Mouse (Mus musculus): ENCODE measurements around the gene Skil.

Gene Skil

DNA sequence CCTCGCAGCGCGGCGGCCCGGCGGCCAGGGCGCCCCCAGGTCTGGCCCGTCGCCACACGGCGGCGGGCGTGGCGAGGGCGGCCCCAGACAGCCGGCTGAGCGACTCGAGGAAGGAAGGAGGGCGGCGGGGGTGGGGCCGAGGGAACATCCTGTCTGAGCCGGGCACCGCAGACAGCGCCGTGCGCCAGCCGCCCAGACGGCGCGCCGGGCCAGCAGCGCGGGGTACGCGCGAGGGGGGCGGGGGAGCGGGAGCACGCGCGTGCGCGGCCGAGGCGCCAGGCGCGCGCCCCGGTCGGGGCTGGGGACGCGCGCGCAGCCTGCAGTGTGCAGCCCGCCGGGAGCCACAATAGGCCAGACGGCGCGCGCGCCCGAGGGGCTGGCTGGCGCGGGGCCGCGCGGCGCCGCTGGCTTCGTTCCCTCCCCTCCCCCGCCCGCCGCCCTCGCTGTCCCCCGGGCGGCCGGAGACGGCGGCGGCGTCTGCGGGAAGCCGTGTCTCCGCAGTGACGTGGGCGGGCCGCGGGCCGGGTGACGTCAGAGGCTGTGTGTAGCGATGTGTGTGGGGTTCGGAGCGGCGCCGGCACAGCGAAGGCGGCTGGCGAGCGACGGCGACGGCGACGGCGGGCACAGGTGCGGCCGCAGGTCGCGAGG is at the start of gene Skil:
Gene Skil, plus strand, starts transcription at position 528 of the 648 bp plus-strand sequence.
- peak; percentile 95 for DNase-seq (ENCODE audit: extremely low spot score)

DNA sequence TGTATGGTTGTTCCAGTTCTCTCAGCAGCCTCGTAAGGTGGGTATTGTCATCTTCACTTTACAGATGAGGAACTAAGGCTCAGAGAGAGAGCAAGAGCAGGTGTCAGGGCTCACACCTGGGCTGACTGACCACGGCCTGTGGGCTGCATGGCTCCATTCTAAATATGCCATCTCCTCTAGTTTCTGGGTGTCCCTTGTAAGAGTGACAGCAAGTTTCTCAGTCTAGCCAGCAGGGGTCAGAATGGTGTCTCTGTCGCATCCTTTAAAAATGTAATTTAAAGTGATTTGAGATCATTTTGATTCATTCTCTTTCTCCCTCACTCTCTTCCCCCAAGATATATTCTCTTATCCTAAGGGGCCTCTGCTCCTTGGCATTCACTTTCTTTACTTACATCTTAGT is 47.6 kb upstream of the Skil start:
- DNase-seq (ENCODE audit: extremely low spot score) = no peak

DNA sequence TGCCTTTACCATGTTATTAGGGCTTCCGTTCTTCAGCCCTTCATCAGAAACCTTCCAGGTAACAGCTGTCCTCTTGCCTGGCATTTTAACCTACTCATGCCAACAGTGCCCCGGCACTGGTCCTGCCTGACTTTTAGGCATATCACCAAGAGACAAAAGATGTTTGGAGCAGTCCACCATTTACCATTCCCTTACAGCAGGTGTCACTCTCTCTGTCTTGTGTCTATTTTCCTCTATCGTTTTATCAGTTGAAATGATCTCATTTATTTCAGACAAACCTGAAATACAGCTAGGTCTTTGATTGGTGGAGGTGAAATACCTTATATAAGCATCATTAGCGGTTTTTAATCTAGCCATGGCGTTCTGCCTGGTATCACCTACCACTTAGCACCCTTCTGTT is 45.8 kb upstream of the Skil start:
- no peak for DNase-seq (ENCODE audit: extremely low spot score)

DNA sequence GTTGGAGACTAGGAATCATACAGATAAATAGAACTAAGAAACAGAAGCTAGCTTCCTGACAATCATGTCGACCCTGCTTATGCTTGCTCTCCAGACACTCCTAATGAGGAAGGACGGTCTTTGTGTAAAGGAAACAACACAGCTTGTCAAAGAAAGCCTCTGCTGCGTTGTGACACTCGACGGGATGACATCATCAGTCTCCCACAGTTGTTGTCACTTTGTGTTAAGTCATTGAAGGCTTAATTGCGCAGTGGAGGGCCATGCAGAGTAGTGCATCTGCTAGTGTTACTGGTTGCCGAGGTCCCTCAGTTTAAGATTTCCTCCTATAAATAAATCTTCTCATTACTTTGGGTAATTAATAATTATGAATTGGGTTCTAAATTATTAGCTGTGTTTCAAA is 44.5 kb upstream of the Skil start:
- DNase-seq (ENCODE audit: extremely low spot score) = no peak

DNA sequence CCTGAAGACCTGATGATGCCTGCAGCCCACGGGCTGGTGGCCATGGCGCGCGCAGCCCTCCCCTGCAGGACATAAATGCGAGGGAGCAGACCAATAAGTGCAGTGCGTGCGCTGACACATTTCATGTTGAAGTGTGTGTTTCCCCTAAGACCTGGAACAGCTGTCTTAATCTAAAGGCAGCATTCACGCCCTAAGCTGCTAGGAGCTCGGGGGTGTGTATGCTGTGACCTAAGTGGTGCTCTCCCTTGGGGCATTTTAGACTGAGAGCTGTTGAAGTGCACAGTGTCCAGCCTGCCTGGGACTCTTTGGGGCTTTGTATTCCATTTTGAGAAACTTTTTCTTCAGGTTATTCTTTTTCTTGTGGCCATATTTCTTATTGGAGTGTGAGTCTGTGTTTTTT is 43.1 kb upstream of the Skil start:
- no peak for DNase-seq (ENCODE audit: extremely low spot score)

DNA sequence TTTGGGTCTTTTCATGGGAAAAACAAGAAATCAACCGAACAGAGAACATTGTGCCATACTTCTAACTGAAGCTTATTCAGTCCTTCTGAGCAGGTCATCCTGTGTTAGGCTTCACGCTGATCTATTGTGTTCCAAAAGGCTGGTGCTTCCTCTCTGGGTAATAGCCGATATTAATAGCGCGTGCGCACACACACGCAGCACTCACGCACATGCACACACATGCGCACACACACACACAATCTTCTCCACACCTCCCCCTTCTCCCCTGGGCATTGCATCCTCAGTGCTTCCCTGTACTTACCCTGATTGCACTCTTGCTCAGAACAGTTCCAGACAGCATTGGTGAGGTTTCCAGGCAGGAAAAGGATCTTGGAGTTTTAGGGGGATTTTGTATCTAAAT is 41.7 kb upstream of the Skil start:
- no peak for DNase-seq (ENCODE audit: extremely low spot score)

DNA sequence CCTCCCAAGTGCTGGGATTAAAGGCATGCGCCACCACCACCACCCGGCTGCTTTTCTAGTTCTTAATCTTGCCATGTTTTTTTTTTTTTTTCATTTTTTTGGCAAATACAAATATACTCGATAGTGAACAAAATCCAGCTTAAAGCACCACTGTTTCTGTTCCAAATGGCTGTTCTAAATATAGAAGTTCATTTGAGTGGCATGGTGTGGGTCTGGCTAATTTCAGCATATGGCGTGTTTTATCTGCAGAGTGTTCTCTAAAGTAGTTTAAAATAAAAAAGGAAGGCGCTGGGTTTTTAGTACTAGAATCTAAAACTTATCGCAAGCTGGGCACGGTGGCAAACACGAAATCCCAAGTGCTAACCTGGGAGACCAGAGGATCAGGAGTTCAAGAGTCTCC is 40.0 kb upstream of the Skil start:
- no peak for DNase-seq (ENCODE audit: extremely low spot score)

DNA sequence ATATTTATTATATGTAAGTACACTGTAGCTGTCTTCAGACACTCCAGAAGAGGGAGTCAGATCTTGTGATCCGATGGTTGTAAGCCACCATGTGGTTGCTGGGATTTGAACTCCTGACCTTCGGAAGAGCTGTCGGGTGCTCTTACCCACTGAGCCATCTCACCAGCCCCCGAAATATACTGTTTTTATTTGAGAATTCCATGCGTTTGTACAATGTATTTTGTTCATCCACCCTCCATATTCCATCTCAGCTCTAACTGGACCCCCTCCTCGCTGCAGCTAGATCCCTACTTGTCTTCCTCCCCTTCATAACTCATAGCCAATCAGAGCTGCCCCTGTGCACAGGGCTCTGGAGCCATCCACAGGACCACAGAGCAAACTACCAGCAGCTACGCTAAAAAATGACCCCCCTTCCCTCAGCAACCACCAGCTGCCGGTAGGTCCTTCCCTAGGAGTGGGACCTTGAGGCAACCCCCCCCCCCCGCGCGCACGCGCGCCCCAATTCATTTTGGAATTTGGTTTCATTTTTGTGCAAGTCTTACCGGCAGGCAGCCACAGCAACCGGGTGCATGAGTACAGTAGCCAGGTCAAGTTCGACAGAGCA is 38.7 kb upstream of the Skil start:
- peak; percentile 66 for DNase-seq (ENCODE audit: extremely low spot score)

DNA sequence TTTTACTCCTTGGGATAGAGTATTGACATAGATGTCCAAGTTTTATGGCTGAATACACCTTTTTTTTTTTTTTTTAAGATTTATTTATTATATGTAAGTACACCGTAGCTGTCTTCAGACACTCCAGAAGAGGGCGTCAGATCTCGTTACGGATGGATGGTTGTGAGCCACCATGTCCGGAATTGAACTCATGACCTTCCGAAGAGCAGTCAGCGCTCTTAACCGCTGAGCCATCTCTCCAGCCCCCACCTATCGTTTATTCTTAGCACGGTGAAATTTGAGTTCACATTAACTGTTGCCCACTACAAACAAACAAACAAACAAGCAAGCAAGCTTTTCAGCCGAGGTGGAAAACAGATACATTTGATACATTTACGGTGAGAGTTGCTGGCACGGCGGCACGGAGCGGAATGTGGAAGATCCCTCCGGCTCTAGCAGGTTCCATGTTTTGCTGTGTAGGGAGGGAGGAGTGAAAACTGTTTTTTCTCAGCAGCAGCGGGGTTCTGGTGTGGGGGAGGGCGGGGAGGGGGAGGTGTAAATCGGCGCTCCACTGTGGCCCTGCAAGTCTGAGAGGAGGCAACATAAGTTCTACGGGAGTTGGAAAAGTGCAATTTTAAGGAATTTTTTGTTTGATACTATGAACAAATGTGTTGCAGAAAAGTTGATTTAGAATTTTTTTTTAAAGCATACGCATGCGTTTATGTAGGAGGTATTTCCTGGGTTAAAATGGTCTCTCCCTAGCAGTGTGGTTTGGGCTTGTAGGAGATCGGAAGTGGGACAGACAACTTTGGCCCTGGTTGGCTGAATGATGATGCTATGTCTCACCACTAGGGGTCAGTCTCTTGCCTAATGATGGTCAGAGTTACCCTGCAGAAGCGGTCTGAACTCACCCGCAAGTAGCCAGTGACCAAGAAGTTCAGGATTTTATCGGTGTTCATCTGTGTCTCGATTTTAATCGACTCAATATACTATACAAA is 37.9 kb upstream of the Skil start:
- DNase-seq (ENCODE audit: extremely low spot score) = peak; percentile 89

DNA sequence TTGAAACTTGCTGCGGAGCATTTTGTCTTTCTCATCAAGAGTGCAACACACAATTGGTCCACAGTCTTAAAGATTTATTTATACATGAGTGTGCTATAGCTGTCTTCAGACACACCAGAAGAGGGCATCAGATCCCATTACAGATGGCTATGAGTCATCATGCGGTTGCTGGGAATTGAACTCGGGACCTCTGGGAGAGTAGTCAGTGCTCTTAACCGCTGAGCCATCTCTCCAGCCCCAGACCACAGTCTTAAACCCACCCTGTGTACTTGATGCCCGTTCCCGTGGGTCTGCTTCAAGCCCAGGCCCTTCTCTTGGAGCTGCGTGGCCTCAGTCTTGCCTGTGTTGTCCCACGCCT is 34.1 kb upstream of the Skil start:
- DNase-seq (ENCODE audit: extremely low spot score) = no peak

DNA sequence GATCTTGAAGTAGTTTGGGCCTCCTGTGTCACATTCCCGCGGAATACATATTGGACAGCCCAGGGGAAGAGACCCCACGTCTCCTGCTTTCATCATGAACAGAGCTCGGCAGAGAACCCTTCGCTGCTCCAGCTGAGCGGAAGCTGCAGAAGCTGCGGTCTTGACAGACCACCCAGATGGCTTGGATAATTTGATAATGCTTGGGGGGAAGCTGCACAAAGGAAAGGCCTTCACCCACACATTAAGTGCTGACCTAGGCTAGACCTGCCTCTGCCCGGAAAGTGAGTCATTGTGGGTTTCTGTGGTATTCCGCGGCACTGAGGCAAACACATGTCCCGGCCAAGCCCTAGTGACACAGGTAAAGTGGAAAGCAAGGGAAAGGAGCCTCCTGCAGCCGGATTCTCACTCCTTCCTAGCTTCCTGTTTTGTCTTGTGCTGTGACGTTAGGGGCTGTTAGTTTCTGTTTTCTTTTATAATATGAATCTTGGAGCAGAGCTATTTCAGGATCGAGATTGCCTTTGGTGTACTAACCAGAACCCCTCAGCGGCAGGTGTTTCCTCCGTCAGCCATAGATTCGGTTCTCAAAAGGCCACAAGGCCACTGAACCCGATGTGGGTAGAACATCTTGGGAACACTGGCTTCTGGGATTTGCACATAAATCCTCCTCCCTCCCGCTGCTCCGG is 33.6 kb upstream of the Skil start:
- DNase-seq (ENCODE audit: extremely low spot score) = no peak

DNA sequence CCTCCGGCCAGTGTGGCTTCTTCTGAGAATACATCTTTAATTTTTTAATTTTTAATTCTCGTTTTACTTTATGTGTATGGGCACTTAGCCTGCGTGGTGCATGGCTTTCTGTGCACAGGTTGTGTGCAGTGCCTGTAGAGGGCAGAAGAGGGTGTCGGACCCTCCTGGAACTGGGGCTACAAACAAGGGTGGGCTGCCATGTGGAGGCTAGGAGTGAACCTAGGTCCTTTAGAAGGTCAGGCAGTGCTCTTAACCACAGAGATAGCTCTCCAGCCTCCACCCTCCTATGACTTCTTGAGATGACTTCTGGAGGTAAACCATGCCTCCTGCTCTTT is 33.1 kb upstream of the Skil start:
- DNase-seq (ENCODE audit: extremely low spot score) = no peak

DNA sequence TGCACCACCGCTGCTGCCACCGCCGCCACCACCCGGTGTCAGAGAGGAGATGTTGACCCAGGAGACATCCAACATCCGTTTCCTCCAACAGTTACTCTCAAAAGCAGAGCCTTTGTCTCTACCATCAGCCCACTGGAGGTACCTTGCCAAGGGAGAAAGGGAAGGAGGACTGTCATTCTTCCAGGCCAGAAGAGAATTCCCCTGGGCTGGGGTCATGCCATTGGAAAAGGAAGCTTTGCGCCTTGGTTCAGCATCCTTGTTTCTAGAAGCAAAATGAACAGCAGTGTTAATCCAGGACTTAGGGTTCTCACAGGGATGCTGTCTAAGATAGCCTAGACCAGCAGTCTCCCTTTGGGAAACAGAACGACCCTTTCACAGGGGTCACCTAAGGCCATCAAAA is 32.5 kb upstream of the Skil start:
- no peak for DNase-seq (ENCODE audit: extremely low spot score)

DNA sequence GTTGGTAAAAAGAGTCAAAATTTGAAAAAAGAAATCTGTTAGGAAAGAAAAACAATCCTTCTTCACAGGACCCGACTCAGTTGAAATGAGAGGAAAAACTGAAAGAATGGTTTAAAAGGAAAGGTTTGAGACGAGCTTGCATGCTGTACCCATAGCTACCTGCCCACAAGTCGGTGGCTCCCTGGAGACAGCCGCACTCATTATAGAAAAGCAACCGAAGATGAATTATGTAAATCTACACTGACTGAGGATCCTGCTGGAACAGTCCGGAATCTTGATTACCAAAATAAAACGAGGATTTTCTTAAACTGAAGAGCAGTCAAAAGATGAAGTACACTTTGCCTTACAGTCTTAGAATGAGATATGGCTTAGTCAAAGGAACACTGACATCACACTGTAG is 26.4 kb upstream of the Skil start:
- DNase-seq (ENCODE audit: extremely low spot score) = no peak

DNA sequence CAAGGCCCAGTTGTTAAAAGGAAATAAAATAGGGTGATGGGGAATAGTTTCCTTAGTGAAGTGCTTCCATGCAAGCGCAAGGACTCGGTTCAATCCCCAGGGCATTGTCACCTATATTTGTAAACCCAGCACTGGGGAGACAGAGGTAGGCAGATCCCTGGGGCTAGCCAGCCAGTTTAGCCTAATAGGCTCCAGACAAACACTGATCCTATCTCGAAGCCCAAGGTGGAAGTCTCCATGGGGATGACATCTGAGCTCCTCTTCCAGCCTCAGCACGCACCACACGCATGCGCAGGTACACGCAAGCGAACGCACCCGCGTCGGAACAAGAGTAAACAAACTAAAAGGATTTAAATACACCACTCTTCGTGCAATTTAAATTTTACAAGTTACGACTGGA is 23.1 kb upstream of the Skil start:
- DNase-seq (ENCODE audit: extremely low spot score) = no peak

DNA sequence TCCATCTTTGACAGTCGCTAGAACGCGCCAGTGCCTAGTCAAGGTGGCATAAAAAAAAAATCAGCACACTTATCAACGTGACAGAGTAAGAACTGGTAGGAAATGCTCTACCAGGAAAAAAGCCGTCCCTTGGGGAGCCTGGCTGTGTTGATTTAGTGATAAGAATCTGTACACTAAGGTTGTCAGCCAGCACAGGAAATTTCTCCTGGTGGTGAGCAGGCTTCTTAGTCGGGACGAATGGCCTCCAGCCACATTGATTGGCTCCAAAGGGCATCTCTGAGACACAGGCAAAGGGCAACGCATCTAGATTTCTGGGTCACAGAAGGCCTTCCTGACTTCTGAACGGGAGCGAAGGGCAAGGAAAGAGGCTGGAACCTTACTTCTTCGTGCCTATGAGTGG is 19.1 kb upstream of the Skil start:
- DNase-seq (ENCODE audit: extremely low spot score) = no peak

DNA sequence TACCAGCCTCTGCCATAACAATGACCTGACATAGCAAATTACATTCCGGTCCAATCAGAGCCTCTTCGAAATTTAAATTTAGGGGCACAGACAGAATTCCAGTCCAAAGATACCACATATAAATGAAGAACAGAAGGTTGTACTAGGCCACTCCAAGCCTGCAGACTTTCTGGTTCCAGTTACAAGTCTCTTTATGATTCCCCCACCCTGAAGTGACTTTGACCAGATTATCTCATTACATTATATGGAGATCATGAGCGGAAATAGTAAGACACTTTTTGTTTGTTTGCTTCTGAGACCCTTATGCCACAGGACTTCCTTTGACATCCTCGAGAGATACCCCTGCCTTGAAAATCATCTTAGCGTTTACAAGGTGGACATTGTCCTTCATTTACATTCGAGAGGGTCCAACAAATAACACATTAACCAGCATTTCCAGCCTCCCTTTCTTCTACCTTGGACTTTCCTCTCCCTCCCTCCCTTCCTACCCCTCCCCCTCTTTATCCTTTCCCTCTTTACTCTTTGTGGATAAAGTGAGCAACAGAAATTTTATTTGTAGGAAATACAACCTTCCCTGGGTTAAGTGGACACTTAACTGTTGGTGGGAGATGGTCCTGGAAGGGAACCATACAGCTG is 17.7 kb upstream of the Skil start:
- DNase-seq (ENCODE audit: extremely low spot score) = no peak

DNA sequence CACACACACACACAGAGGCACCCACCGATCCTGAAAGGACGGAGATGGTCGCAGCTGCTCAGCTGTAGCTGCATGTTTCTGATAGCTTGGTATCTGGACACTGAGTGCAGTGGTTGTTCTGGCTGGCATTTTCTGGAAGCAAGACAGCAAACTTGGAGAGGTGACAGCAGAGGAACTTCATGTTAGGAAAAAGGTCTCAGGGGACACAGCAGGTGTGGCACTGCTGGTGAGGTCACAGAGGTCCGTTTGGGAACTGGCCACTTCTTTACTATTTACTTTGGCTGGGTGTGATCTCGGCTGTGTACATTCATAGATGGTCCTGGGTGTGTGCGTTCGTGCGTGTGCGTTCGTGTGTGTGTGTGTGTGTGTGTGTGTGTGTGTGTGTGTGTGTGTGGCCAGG is 15.4 kb upstream of the Skil start:
- DNase-seq (ENCODE audit: extremely low spot score) = no peak

DNA sequence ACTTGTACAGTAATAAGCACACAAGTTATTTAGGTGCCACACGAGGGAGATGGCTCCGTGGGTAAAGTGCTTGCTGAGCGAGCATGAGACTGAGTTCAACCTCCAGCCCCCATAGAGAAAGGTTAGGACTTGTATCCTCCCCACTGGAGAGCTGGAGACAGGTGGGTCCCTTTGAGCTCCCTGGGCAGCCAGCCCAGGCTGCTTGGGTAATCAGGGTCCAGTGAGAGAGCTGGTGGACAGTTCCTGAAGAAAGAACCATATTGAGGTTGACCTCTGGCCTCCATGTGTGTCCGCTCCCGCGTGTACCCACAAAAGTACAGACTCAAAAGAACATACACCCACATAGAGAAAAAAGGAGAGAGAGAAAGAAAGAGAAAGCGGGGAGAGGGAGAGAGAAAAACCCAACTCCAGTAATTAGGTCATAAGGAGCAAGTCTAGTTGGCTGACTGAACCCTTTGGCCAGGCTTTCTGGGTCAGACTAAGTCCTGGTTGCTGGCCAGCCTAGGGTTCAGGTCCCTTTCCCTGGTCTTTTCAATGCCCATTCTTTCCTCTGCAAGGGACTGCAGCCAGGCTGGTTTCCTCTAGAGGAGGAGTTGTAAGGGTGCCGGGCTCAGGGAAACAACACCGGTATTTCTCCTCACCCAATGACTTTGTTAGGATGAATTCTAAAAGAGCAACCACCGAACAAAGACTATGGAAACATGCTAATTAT is 13.9 kb upstream of the Skil start:
- no peak for DNase-seq (ENCODE audit: extremely low spot score)

DNA sequence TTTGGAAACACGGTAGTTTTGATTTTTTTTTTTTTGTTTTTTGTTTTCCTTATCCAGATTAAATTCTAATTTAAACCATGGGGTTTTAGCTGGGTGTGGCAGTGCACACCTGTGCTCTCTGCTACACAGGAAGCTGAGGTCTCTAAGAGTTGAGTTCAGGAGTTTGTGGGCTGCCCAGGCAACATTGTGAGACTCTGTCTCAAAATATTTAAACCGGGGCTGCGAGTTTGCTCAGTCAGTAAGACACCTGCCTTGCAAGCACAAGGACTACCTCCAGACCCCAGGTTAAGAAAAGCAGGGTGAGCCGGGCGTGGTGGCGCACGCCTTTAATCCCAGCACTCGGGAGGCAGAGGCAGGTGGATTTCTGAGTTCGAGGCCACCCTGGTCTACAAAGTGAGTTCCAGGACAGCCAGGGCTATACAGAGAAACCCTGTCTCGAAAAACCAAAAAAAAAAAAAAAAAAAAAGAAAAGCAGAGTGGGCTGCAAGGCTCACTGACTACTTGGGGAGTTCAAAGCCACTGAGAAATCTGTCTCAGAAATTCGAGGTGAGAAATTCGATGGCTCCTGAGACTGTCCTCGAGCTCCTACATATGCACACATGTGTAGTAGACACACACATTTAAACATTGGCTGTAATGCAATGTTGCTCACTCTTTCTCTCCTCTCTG is 11.9 kb upstream of the Skil start:
- DNase-seq (ENCODE audit: extremely low spot score) = no peak

Data from embryo, embryonic 9.5 days (tissue).